7 mouse cellular contexts compared by ENCODE assay signal in genomic region chr13:97337296-97337731, GRCm38 (mm10).
A peak's percentile ranks its signal among the peaks of the same experiment; 100 is the strongest.
DNase-seq lines count a peak whose midpoint lies in the region; ATAC-seq lines count a peak whose summit lies in the region.

No protein-coding gene starts in this region.

- no peak overlapping the region for H3K9ac ChIP-seq in neural tube, embryonic 13.5 days

- no peak overlapping the region for H3K4me2 ChIP-seq in neural tube, embryonic 13.5 days

- peaks cover 16% of the 10 kb centered on the region for H3K4me1 ChIP-seq in neural tube, embryonic 13.5 days (replicated peaks)

- ATAC-seq in neural tube, embryonic 13.5 days (ENCODE audit: low read depth): 0 out of 2 replicates have a peak, but pooled peaks have one; percentile 75

- H3K27ac ChIP-seq in neural tube, embryonic 13.5 days (replicated peaks): peak overlapping the region; percentile 57

- H3K4me3 ChIP-seq in neural tube, embryonic 13.5 days: no peak overlapping the region

- peak; percentile 27 for DNase-seq in MN1 (ENCODE audit: low spot score)
- peak; percentile 88 for DNase-seq in brain, adult 2 months (ENCODE audit: low read depth, low spot score)
- DNase-seq in gastrocnemius, postnatal 25 days: peak; percentile 49
- DNase-seq in layer of hippocampus, postnatal 10 days (ENCODE audit: low spot score in 2 of 2): peak; percentile 44 to 49
- no peak for DNase-seq in thymus, postnatal 14 days
- DNase-seq in adrenal gland, adult 2 months: no peak

- H3K9me3 ChIP-seq in neural tube, embryonic 13.5 days: no peaks in the 10 kb centered on the region

- H3K27me3 ChIP-seq in neural tube, embryonic 13.5 days: no peaks in the 10 kb centered on the region

- H3K36me3 ChIP-seq in neural tube, embryonic 13.5 days: no peaks in the 10 kb centered on the region

- WGBS in neural tube, embryonic 13.5 days: 40% methylated on average over 10 of the region's 10 CpGs

Comparison
In these comparisons a context has a peak if more than half of its experiments do, and no peak if none do; other contexts are left out.
1. DNase-seq: peak in MN1 (single experiment), brain, adult 2 months (single experiment), gastrocnemius, postnatal 25 days (single experiment) and layer of hippocampus, postnatal 10 days (2 of 2); none in thymus, postnatal 14 days (single experiment) and adrenal gland, adult 2 months (single experiment).